In the genomic region with DNA sequence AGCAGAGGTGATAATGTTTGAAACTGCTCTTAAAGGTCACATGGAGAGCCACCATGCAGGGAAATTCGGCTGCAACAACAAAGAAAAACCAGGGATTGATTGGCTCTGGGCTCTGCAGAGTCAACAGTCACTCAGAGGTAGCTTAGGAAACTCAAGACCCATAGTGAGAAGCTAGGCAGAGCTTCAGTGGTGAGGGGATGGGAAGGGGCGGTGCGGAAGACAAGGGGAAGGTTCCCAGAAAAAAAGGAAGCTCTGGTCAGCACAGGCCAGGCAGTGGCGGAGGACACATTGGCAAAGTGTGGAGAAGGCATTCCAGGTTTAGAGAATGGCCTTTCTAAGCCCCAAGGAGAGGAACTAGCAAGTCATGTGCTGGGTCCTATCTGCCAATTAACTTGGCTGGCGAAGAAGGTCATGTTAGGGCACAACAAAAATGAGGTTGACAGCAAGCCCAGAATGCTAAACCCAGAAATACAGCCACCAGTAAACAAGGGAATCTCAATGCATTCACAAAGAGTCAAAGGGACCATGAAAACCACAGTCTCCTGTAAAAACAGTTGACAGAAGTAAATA, we compare ENCODE assay signal across 10 mouse cellular contexts. TPM values are rescaled to one million over a fixed set of nuclear protein-coding genes. Genes with fewer than 3 reads are reported as not detected.
DNase-seq lines count a peak whose midpoint lies in the region; ATAC-seq and TF ChIP-seq lines count a peak whose summit lies in the region.
"Had no signal": no experiment of that assay in that cellular context is flagged by ENCODE, and none has a peak within 500 bp of the region (broad histone marks: within the 10 kb centered on the region; RNA-seq: fewer than 3 reads in every experiment).

No protein-coding gene starts in this region.

- no peak for TF ChIP-seq EP300 in liver, postnatal 0 days (IDR thresholded peaks at IDR 0.05; ENCODE audit: low read depth)

- no peaks in the 10 kb centered on the region for H3K36me3 ChIP-seq in hindbrain, postnatal 0 days (ENCODE audit: insufficient read depth, low read length)
- no peaks in the 10 kb centered on the region for H3K36me3 ChIP-seq in hindbrain, embryonic 11.5 days (ENCODE audit: control insufficient read depth, insufficient read depth, low read length)
- no peaks in the 10 kb centered on the region for H3K36me3 ChIP-seq in liver, postnatal 0 days (replicated peaks; ENCODE audit: insufficient read depth, low read length)
- H3K36me3 ChIP-seq in hindbrain, embryonic 13.5 days, result no peaks in the 10 kb centered on the region
- H3K36me3 ChIP-seq: heart, embryonic 13.5 days; liver, embryonic 13.5 days had no signal

- 61% methylated on average over 5 of the region's 5 CpGs for WGBS in hindbrain, postnatal 0 days
- WGBS in hindbrain, embryonic 11.5 days, result 68% methylated on average over 5 of the region's 5 CpGs
- 65% methylated on average over 5 of the region's 5 CpGs for WGBS in liver, postnatal 0 days (ENCODE audit: insufficient replicate concordance)
- 67% methylated on average over 5 of the region's 5 CpGs for WGBS in hindbrain, embryonic 13.5 days

- H3K4me2 ChIP-seq in hindbrain, postnatal 0 days (ENCODE audit: low read depth, low read length), result no peak overlapping the region
- H3K4me2 ChIP-seq in hindbrain, embryonic 11.5 days (replicated peaks; ENCODE audit: low read depth, low read length), result no peak overlapping the region
- H3K4me2 ChIP-seq in liver, postnatal 0 days (ENCODE audit: low read depth, low read length), result no peak overlapping the region
- H3K4me2 ChIP-seq in hindbrain, embryonic 13.5 days, result no peak overlapping the region
- H3K4me2 ChIP-seq: heart, embryonic 13.5 days; liver, embryonic 13.5 days had no signal

- no peak overlapping the region for H3K9ac ChIP-seq in hindbrain, postnatal 0 days (replicated peaks; ENCODE audit: low read length)
- no peak overlapping the region for H3K9ac ChIP-seq in hindbrain, embryonic 11.5 days (ENCODE audit: low read depth, low read length)
- no peak overlapping the region for H3K9ac ChIP-seq in liver, postnatal 0 days (replicated peaks)
- no peak overlapping the region for H3K9ac ChIP-seq in hindbrain, embryonic 13.5 days
- H3K9ac ChIP-seq: heart, embryonic 13.5 days; liver, embryonic 13.5 days had no signal

- no peak overlapping the region for H3K27ac ChIP-seq in hindbrain, postnatal 0 days
- H3K27ac ChIP-seq in hindbrain, embryonic 11.5 days (ENCODE audit: low read depth, low read length), result no peak overlapping the region
- H3K27ac ChIP-seq in liver, postnatal 0 days (ENCODE audit: low read depth), result no peak overlapping the region
- H3K27ac ChIP-seq in hindbrain, embryonic 13.5 days, result no peak overlapping the region
- H3K27ac ChIP-seq: liver, embryonic 13.5 days had no signal

- H3K27me3 ChIP-seq in hindbrain, postnatal 0 days (ENCODE audit: insufficient read depth, low read length), result no peaks in the 10 kb centered on the region
- H3K27me3 ChIP-seq in hindbrain, embryonic 11.5 days (ENCODE audit: control insufficient read depth, insufficient read depth, low read length), result no peaks in the 10 kb centered on the region
- H3K27me3 ChIP-seq in liver, postnatal 0 days (ENCODE audit: insufficient read depth, low read length), result no peaks in the 10 kb centered on the region
- no peaks in the 10 kb centered on the region for H3K27me3 ChIP-seq in hindbrain, embryonic 13.5 days
- H3K27me3 ChIP-seq: heart, embryonic 13.5 days; liver, embryonic 13.5 days had no signal

- no peak overlapping the region for H3K4me3 ChIP-seq in hindbrain, postnatal 0 days (ENCODE audit: low read length)
- H3K4me3 ChIP-seq in hindbrain, embryonic 11.5 days (ENCODE audit: low read depth, low read length), result no peak overlapping the region
- no peak overlapping the region for H3K4me3 ChIP-seq in liver, postnatal 0 days (ENCODE audit: low read depth, low read length)
- no peak overlapping the region for H3K4me3 ChIP-seq in hindbrain, embryonic 13.5 days
- H3K4me3 ChIP-seq: heart, embryonic 13.5 days; liver, embryonic 13.5 days had no signal

- peak; percentile 68; the same call in 1 of the 2 replicates for ATAC-seq in hindbrain, postnatal 0 days
- no peak for ATAC-seq in hindbrain, embryonic 11.5 days (ENCODE audit: low FRiP score)
- peak; percentile 19; the same call in 1 of the 2 replicates for ATAC-seq in liver, postnatal 0 days
- ATAC-seq in hindbrain, embryonic 13.5 days (ENCODE audit: low FRiP score), result no peak

- no peak for TF ChIP-seq CTCF in hindbrain, postnatal 0 days (IDR thresholded peaks at IDR 0.05; ENCODE audit: low read depth)
- TF ChIP-seq CTCF in liver, postnatal 0 days (IDR thresholded peaks at IDR 0.05; ENCODE audit: low read depth), result no peak

- H3K9me3 ChIP-seq in hindbrain, postnatal 0 days (ENCODE audit: low read length), result no peaks in the 10 kb centered on the region
- no peaks in the 10 kb centered on the region for H3K9me3 ChIP-seq in hindbrain, embryonic 11.5 days (ENCODE audit: control insufficient read depth, low read length)
- no peaks in the 10 kb centered on the region for H3K9me3 ChIP-seq in liver, postnatal 0 days (ENCODE audit: low read length)
- no peaks in the 10 kb centered on the region for H3K9me3 ChIP-seq in hindbrain, embryonic 13.5 days
- H3K9me3 ChIP-seq: heart, embryonic 13.5 days; liver, embryonic 13.5 days had no signal

- no peaks in the 10 kb centered on the region for H3K4me1 ChIP-seq in hindbrain, postnatal 0 days (ENCODE audit: insufficient read depth, low read length)
- no peaks in the 10 kb centered on the region for H3K4me1 ChIP-seq in hindbrain, embryonic 11.5 days (replicated peaks; ENCODE audit: control insufficient read depth, insufficient read depth, low read length)
- H3K4me1 ChIP-seq in liver, postnatal 0 days (ENCODE audit: insufficient read depth), result no peaks in the 10 kb centered on the region
- H3K4me1 ChIP-seq in hindbrain, embryonic 13.5 days (replicated peaks), result no peaks in the 10 kb centered on the region
- H3K4me1 ChIP-seq: liver, embryonic 13.5 days had no signal

- peak; percentile 49 for DNase-seq in adrenal gland, adult 2 months
- no peak for DNase-seq in adrenal gland, adult 18-20 months (ENCODE audit: low spot score in 2 of 2)
- peak; percentile 42 for DNase-seq in hindbrain, postnatal 0 days (ENCODE audit: low spot score)
- DNase-seq in hindbrain, embryonic 11.5 days (ENCODE audit: low spot score), result no peak
- peak; percentile 11 for DNase-seq in right cerebral cortex, adult 18-20 months
- DNase-seq in right cerebral cortex, postnatal 4 days, result no peak
- DNase-seq in liver, postnatal 0 days, result no peak
- DNase-seq: liver, embryonic 13.5 days had no signal

RNA-seq across cellular contexts. Expression of gene Larp7, which starts 25.6 kb away (rescaled TPM):
- 10 to 100 TPM; 20.5 to 23.5 TPM for total RNA-seq in adrenal gland, adult 2 months (2021)
- not detected in 2 replicates for polyA plus RNA-seq in adrenal gland, adult 2 months (2012; rRNA removed)
- 10 to 100 TPM; 19.7 to 20.4 TPM for total RNA-seq in adrenal gland, adult 18-20 months (2021)
- total RNA-seq in hindbrain, postnatal 0 days (2014; rRNA removed), result 4.5 and 6.9 TPM in 2 replicates
- polyA plus RNA-seq in hindbrain, postnatal 0 days (2015; fragmentation: Nextera tagmentation; extraction: Ambion mirVana), result 30.4 and 31.7 TPM in 2 replicates
- polyA plus RNA-seq in hindbrain, embryonic 11.5 days (2014; fragmentation: Nextera tagmentation; extraction: Ambion mirVana), result 66.1 and 75.9 TPM in 2 replicates
- 19.3 and 20.5 TPM in 2 replicates for polyA plus RNA-seq in liver, postnatal 0 days (2015; fragmentation: Nextera tagmentation; extraction: Ambion mirVana)
- polyA plus RNA-seq in hindbrain, embryonic 13.5 days (2015; fragmentation: Nextera tagmentation; extraction: Ambion mirVana), result 36.1 and 37.2 TPM in 2 replicates

RNA-seq across cellular contexts. Expression of gene Zgrf1, which starts 25.7 kb away (rescaled TPM):
- 1 to 10 TPM in 1 of 2 experiments, under 1 TPM in 1; 0.98 to 1.1 TPM for total RNA-seq in adrenal gland, adult 2 months (2021)
- 0.10 and 0.18 TPM in 2 replicates for polyA plus RNA-seq in adrenal gland, adult 2 months (2012; rRNA removed)
- total RNA-seq in adrenal gland, adult 18-20 months (2021), result under 1 TPM; 0.70 to 0.80 TPM
- 4.0 and 5.2 TPM in 2 replicates for total RNA-seq in hindbrain, postnatal 0 days (2014; rRNA removed)
- polyA plus RNA-seq in hindbrain, postnatal 0 days (2015; fragmentation: Nextera tagmentation; extraction: Ambion mirVana), result 3.0 and 3.5 TPM in 2 replicates
- polyA plus RNA-seq in hindbrain, embryonic 11.5 days (2014; fragmentation: Nextera tagmentation; extraction: Ambion mirVana), result 9.5 and 12.6 TPM in 2 replicates
- polyA plus RNA-seq in liver, postnatal 0 days (2015; fragmentation: Nextera tagmentation; extraction: Ambion mirVana), result 1.1 and 1.5 TPM in 2 replicates
- 3.3 and 4.9 TPM in 2 replicates for polyA plus RNA-seq in hindbrain, embryonic 13.5 days (2015; fragmentation: Nextera tagmentation; extraction: Ambion mirVana)

RNA-seq across cellular contexts. Expression of gene Ank2, which starts 28.4 kb away (rescaled TPM):
- 10 to 100 TPM; 36.3 to 44.8 TPM for total RNA-seq in adrenal gland, adult 2 months (2021)
- 19.6 and 30.1 TPM in 2 replicates for polyA plus RNA-seq in adrenal gland, adult 2 months (2012; rRNA removed)
- total RNA-seq in adrenal gland, adult 18-20 months (2021), result 10 to 100 TPM; 31.1 to 47.3 TPM
- total RNA-seq in hindbrain, postnatal 0 days (2014; rRNA removed), result 497 and 567 TPM in 2 replicates
- 193 and 195 TPM in 2 replicates for polyA plus RNA-seq in hindbrain, postnatal 0 days (2015; fragmentation: Nextera tagmentation; extraction: Ambion mirVana)
- 83.6 and 118 TPM in 2 replicates for polyA plus RNA-seq in hindbrain, embryonic 11.5 days (2014; fragmentation: Nextera tagmentation; extraction: Ambion mirVana)
- polyA plus RNA-seq in liver, postnatal 0 days (2015; fragmentation: Nextera tagmentation; extraction: Ambion mirVana), result 4.7 and 5.1 TPM in 2 replicates
- 165 and 177 TPM in 2 replicates for polyA plus RNA-seq in hindbrain, embryonic 13.5 days (2015; fragmentation: Nextera tagmentation; extraction: Ambion mirVana)

Comparison
In these comparisons a context has a peak if more than half of its experiments do, and no peak if none do; other contexts are left out.
1. DNase-seq: peak in adrenal gland, adult 2 months (single experiment), hindbrain, postnatal 0 days (single experiment) and right cerebral cortex, adult 18-20 months (single experiment); none in adrenal gland, adult 18-20 months (0 of 2), hindbrain, embryonic 11.5 days (single experiment), right cerebral cortex, postnatal 4 days (single experiment) and liver, postnatal 0 days (single experiment).
2. ATAC-seq: peak in hindbrain, postnatal 0 days (single experiment) and liver, postnatal 0 days (single experiment); none in hindbrain, embryonic 11.5 days (single experiment) and hindbrain, embryonic 13.5 days (single experiment).
3. RNA of gene Larp7, which starts 25.6 kb away (polyA plus RNA-seq): 66.1 to 75.9 TPM in hindbrain, embryonic 11.5 days, 36.1 to 37.2 TPM in hindbrain, embryonic 13.5 days, 30.4 to 31.7 TPM in hindbrain, postnatal 0 days and 19.3 to 20.5 TPM in liver, postnatal 0 days; not detected in adrenal gland, adult 2 months; every median in the first group is over 10 times any median in the second.